Mouse (Mus musculus): ENCODE measurements around the gene Il17d.

Gene Il17d

GRCm38 (mm10) chr14:57536820-57537219, 12.2 kb downstream of the Il17d start:
- DNase-seq: no peak

GRCm38 (mm10) chr14:57537261-57538015, 12.9 kb downstream of the Il17d start:
- peak; percentile 51 for DNase-seq

- DNase-seq: no peak
Observed at GRCm38 (mm10) chr14:57540683-57541082, 16.1 kb downstream of the Il17d start.

GRCm38 (mm10) chr14:57542231-57542630, 17.7 kb downstream of the Il17d start:
- DNase-seq: no peak

GRCm38 (mm10) chr14:57543420-57544039, 19.0 kb downstream of the Il17d start:
- DNase-seq: no peak

GRCm38 (mm10) chr14:57545526-57545925, 20.9 kb downstream of the Il17d start:
- DNase-seq: no peak

- no peak for DNase-seq
Observed at GRCm38 (mm10) chr14:57546131-57546530, 21.6 kb downstream of the Il17d start.

GRCm38 (mm10) chr14:57546557-57547021, 22.0 kb downstream of the Il17d start:
- DNase-seq: no peak

- no peak for DNase-seq
Observed at GRCm38 (mm10) chr14:57547062-57547461, 22.5 kb downstream of the Il17d start.

GRCm38 (mm10) chr14:57552945-57553344, 28.4 kb downstream of the Il17d start:
- DNase-seq: no peak

- no peak for DNase-seq
Observed at GRCm38 (mm10) chr14:57554434-57554833, 29.9 kb downstream of the Il17d start.

GRCm38 (mm10) chr14:57555471-57556070, 31.0 kb downstream of the Il17d start:
- DNase-seq: no peak

- DNase-seq: no peak
Observed at GRCm38 (mm10) chr14:57556922-57557321, 32.3 kb downstream of the Il17d start.

GRCm38 (mm10) chr14:57565626-57566025, 41.0 kb downstream of the Il17d start:
- DNase-seq: no peak

- peak; percentile 98 for DNase-seq
Observed at GRCm38 (mm10) chr14:57571155-57572133, 46.9 kb downstream of the Il17d start, which contains the start of gene Eef1akmt1. Gene Eef1akmt1, minus strand, starts transcription at chr14:57571612.

- DNase-seq: no peak
Observed at GRCm38 (mm10) chr14:57574792-57575587, 50.4 kb downstream of the Il17d start.

GRCm38 (mm10) chr14:57576364-57577060, 51.9 kb downstream of the Il17d start:
- no peak for DNase-seq

- DNase-seq: no peak
Observed at GRCm38 (mm10) chr14:57591830-57592229, 67.3 kb downstream of the Il17d start.

All from lung, postnatal 10 days (tissue).